Mouse (Mus musculus): ENCODE results near the gene Hspe1. TPM values are rescaled to one million over a fixed set of nuclear protein-coding genes. Genes with fewer than 3 reads are reported as not detected.

Gene Hspe1
- polyA plus RNA-seq, 1 experiment from 2014 or later = 508 TPM

DNA sequence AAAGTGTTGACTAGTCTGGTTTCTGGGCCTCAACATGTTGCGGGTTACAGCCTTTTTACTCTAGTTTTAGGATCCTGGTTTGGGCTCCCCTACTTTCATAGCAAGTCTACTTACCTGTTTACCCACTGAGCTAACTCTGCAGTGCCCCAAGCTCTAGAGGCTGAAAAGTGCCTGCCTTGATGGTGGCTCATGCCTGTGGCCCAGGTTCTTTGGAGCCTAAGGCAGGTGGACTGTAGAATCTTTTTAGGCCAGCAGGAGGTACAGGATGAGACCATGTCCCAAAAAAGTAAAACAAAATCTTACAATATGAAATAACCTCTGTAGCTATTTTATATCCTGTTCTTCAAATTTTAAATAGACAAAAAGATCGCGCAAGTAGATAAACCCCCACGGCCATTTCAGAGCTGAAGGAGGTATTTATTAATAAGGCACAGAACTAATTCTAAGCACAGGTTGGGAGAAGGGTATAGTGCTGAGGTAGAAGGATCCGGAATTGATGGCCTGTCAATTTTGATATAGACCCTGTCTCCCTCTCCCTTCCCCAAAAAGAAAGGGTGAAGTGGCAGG lies 1.6 kb downstream of the Hspe1 start:
- 86% methylated on average over 5 of the region's 5 CpGs for WGBS
- H3K27me3 ChIP-seq (ENCODE audit: control insufficient read depth, insufficient read depth, low read length) = no peaks in the 10 kb centered on the region
- H3K4me3 ChIP-seq (ENCODE audit: low read length) = peak overlapping the region; percentile 91
- peaks cover 29% of the 10 kb centered on the region for H3K36me3 ChIP-seq (ENCODE audit: control insufficient read depth, insufficient read depth, low read length)
- ATAC-seq (ENCODE audit: low FRiP score, low TSS enrichment) = no peak
- H3K4me1 ChIP-seq (ENCODE audit: control insufficient read depth, insufficient read depth, low read length) = peaks cover 18% of the 10 kb centered on the region
- no peaks in the 10 kb centered on the region for H3K9me3 ChIP-seq (ENCODE audit: control insufficient read depth, low read length)
- peak overlapping the region; percentile 60 for H3K4me2 ChIP-seq (replicated peaks; ENCODE audit: low read depth, low read length)
- peak overlapping the region; percentile 97; the same call in 1 of the 2 replicates for H3K9ac ChIP-seq (ENCODE audit: low read depth, low read length)
- H3K27ac ChIP-seq (ENCODE audit: low read depth, low read length) = no peak overlapping the region

- ATAC-seq (ENCODE audit: low FRiP score, low TSS enrichment) = no peak
- WGBS = 89% methylated on average over 2 of the region's 2 CpGs
- H3K27ac ChIP-seq (ENCODE audit: low read depth, low read length) = no peak overlapping the region
- peaks cover 18% of the 10 kb centered on the region for H3K36me3 ChIP-seq (ENCODE audit: control insufficient read depth, insufficient read depth, low read length)
- no peak overlapping the region for H3K9ac ChIP-seq (ENCODE audit: low read depth, low read length)
- H3K4me2 ChIP-seq (replicated peaks; ENCODE audit: low read depth, low read length) = no peak overlapping the region
- no peaks in the 10 kb centered on the region for H3K9me3 ChIP-seq (ENCODE audit: control insufficient read depth, low read length)
- peaks cover 6% of the 10 kb centered on the region; the same call in 1 of the 2 replicates for H3K4me1 ChIP-seq (ENCODE audit: control insufficient read depth, insufficient read depth, low read length)
- H3K27me3 ChIP-seq (ENCODE audit: control insufficient read depth, insufficient read depth, low read length) = no peaks in the 10 kb centered on the region
- no peak overlapping the region for H3K4me3 ChIP-seq (ENCODE audit: low read length)
Observed at GRCm38 (mm10) chr1:55092056-55092455, 4.1 kb downstream of the Hspe1 start.

- Histone ChIP-seq H3K4me2 (replicated peaks; ENCODE audit: low read depth, low read length) (no peak overlapping the region), H3K27me3 (ENCODE audit: control insufficient read depth, insufficient read depth, low read length) (no peaks in the 10 kb centered on the region), H3K4me3 (ENCODE audit: low read length) (no peak overlapping the region), H3K9ac (ENCODE audit: low read depth, low read length) (no peak overlapping the region), H3K27ac (ENCODE audit: low read depth, low read length) (no peak overlapping the region), H3K4me1 (ENCODE audit: control insufficient read depth, insufficient read depth, low read length) (peaks cover 6% of the 10 kb centered on the region; the same call in 1 of the 2 replicates), H3K36me3 (ENCODE audit: control insufficient read depth, insufficient read depth, low read length) (peaks cover 18% of the 10 kb centered on the region), H3K9me3 (ENCODE audit: control insufficient read depth, low read length) (no peaks in the 10 kb centered on the region)
- WGBS = 79% methylated on average over 1 of the region's 1 CpGs
- no peak for ATAC-seq (ENCODE audit: low FRiP score, low TSS enrichment)
Observed at GRCm38 (mm10) chr1:55092469-55092868, 4.5 kb downstream of the Hspe1 start.

DNA sequence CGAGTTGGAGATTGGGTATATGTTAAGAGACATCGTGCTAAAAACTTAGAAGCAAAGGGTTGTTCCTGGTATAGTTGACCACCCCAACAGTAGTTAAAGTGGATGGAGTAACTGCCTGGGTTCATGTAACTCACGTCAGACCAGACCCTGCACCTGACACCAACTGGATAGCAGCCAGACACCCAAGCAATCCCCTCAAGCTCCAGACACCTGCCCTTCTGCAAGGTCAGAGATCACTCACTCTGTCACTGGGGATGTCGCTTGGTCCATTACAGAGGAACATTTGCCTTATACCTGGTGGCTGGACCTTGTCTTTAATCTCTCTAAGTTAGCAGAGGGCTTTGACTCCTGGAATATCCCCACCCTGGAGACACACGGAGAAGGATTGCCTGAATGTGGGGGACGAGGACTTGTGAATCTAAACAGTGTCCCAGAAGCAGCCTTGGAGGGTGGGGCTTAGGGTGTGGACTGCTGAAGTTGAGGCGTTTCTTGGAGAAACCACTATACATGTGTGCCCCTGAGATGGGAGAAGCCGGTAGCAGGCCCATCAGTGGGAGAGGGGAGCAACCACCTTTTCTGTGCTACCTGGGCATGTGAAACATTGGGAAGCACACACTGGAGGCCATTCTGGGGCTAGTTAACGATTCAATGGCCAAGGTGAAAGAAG lies 19.1 kb downstream of the Hspe1 start:
- no peak overlapping the region for H3K9ac ChIP-seq (ENCODE audit: low read depth, low read length)
- no peak overlapping the region for H3K27ac ChIP-seq (ENCODE audit: low read depth, low read length)
- no peaks in the 10 kb centered on the region for H3K36me3 ChIP-seq (ENCODE audit: control insufficient read depth, insufficient read depth, low read length)
- no peak for ATAC-seq (ENCODE audit: low FRiP score, low TSS enrichment)
- 82% methylated on average over 9 of the region's 9 CpGs for WGBS
- no peaks in the 10 kb centered on the region for H3K27me3 ChIP-seq (ENCODE audit: control insufficient read depth, insufficient read depth, low read length)
- H3K9me3 ChIP-seq (ENCODE audit: control insufficient read depth, low read length) = no peaks in the 10 kb centered on the region
- H3K4me1 ChIP-seq (ENCODE audit: control insufficient read depth, insufficient read depth, low read length) = no peaks in the 10 kb centered on the region
- H3K4me2 ChIP-seq (replicated peaks; ENCODE audit: low read depth, low read length) = no peak overlapping the region
- H3K4me3 ChIP-seq (ENCODE audit: low read length) = no peak overlapping the region

- Histone ChIP-seq H3K4me1 (ENCODE audit: control insufficient read depth, insufficient read depth, low read length) (no peaks in the 10 kb centered on the region), H3K9ac (ENCODE audit: low read depth, low read length) (no peak overlapping the region), H3K36me3 (ENCODE audit: control insufficient read depth, insufficient read depth, low read length) (no peaks in the 10 kb centered on the region), H3K27ac (ENCODE audit: low read depth, low read length) (no peak overlapping the region), H3K27me3 (ENCODE audit: control insufficient read depth, insufficient read depth, low read length) (no peaks in the 10 kb centered on the region), H3K4me2 (replicated peaks; ENCODE audit: low read depth, low read length) (no peak overlapping the region), H3K4me3 (ENCODE audit: low read length) (no peak overlapping the region), H3K9me3 (ENCODE audit: control insufficient read depth, low read length) (no peaks in the 10 kb centered on the region)
- ATAC-seq (ENCODE audit: low FRiP score, low TSS enrichment) = no peak
- 95% methylated on average over 1 of the region's 1 CpGs for WGBS
Observed at GRCm38 (mm10) chr1:55107644-55108043, 19.7 kb downstream of the Hspe1 start.

GRCm38 (mm10) chr1:55108473-55108872 lies 20.5 kb downstream of the Hspe1 start:
- H3K9ac ChIP-seq (ENCODE audit: low read depth, low read length) = no peak overlapping the region
- no peak overlapping the region for H3K27ac ChIP-seq (ENCODE audit: low read depth, low read length)
- no peaks in the 10 kb centered on the region for H3K4me1 ChIP-seq (ENCODE audit: control insufficient read depth, insufficient read depth, low read length)
- H3K4me2 ChIP-seq (replicated peaks; ENCODE audit: low read depth, low read length) = no peak overlapping the region
- H3K4me3 ChIP-seq (ENCODE audit: low read length) = no peak overlapping the region
- H3K27me3 ChIP-seq (ENCODE audit: control insufficient read depth, insufficient read depth, low read length) = no peaks in the 10 kb centered on the region
- ATAC-seq (ENCODE audit: low FRiP score, low TSS enrichment) = no peak
- H3K36me3 ChIP-seq (ENCODE audit: control insufficient read depth, insufficient read depth, low read length) = no peaks in the 10 kb centered on the region
- no peaks in the 10 kb centered on the region for H3K9me3 ChIP-seq (ENCODE audit: control insufficient read depth, low read length)
- WGBS = 62% methylated on average over 2 of the region's 2 CpGs

DNA sequence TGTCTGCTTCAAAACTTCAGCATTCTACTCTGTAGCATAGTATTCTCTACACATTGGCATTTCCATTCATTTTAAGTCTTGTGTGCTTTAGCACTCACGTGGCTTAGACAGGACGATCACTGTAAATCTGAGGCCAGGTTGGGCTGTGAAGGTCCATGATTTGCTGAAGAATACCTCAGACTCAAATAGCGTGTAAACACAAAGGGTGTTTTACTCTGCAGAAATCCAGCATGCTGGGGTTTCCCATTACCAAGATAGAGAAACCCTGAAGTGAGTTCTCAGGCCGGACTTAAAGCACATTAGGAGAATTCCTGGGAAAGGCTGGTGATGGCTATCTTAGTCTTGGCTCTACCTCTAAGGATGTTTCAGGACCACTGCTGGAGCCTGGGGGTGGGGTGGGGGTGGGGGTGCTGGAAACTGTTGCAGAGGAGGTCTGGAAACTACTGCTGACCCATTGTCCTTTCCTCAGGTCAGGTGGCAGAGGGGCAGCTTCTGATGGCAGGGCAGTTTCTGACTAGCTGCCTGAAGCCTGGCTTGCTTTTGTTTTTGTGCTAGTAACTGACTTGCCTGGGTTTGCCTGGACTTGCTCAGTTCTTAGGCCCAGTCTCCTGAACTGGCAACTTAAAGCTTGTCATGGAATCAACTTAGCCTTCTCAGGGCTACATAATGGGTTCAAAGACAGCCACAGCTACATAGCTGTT lies 21.3 kb downstream of the Hspe1 start:
- H3K36me3 ChIP-seq (ENCODE audit: control insufficient read depth, insufficient read depth, low read length) = no peaks in the 10 kb centered on the region
- no peak overlapping the region for H3K4me3 ChIP-seq (ENCODE audit: low read length)
- no peak overlapping the region for H3K4me2 ChIP-seq (replicated peaks; ENCODE audit: low read depth, low read length)
- H3K9ac ChIP-seq (ENCODE audit: low read depth, low read length) = no peak overlapping the region
- no peak for ATAC-seq (ENCODE audit: low FRiP score, low TSS enrichment)
- H3K27ac ChIP-seq (ENCODE audit: low read depth, low read length) = no peak overlapping the region
- H3K27me3 ChIP-seq (ENCODE audit: control insufficient read depth, insufficient read depth, low read length) = no peaks in the 10 kb centered on the region
- H3K4me1 ChIP-seq (ENCODE audit: control insufficient read depth, insufficient read depth, low read length) = no peaks in the 10 kb centered on the region
- 90% methylated on average over 4 of the region's 4 CpGs for WGBS
- H3K9me3 ChIP-seq (ENCODE audit: control insufficient read depth, low read length) = no peaks in the 10 kb centered on the region

DNA sequence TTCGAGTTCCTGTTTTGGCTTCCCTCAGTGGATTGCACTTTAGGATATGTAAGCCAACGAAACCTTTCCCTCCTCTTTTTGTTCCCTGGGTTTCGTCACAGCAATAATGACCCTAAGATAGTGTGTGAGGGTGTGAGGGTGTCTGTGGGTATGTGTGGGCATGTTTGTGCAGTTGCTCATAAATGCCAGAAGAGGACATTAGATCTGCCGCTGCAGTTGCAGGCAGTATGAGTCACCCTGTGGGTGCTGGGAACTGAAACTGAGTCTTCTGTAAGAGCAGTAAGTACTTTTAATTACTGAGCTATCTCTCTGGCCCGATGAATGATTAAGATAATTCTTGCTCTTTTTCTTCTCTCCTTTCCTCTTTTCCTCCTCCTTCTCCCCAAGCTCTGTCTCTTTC lies 35.1 kb downstream of the Hspe1 start:
- 88% methylated on average over 5 of the region's 5 CpGs for WGBS
- Histone ChIP-seq H3K9ac (ENCODE audit: low read depth, low read length) (no peak overlapping the region), H3K4me3 (ENCODE audit: low read length) (no peak overlapping the region)

DNA sequence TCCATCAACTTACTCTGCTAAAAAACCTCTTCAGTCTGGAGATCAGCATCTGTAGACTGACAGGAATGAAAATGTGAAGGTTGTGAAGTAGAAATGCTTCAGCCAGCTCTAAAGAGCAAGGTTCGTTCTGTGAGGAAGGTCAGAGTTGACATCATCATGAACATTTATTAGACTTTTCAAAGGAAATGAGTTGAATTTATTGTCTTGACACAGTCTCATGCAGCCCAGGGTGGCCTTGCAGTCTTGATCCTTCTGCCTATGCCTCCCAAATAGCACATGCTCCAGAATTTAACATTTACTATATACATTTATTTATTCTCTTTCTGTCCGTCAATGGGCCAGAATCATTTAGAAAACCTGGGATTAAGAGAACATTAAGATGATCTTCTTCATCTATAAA lies 35.6 kb downstream of the Hspe1 start:
- Histone ChIP-seq H3K9me3 (ENCODE audit: control insufficient read depth, low read length) (peaks cover 2% of the 10 kb centered on the region; the same call in 1 of the 2 replicates), H3K9ac (ENCODE audit: low read depth, low read length) (no peak overlapping the region), H3K36me3 (ENCODE audit: control insufficient read depth, insufficient read depth, low read length) (no peaks in the 10 kb centered on the region), H3K4me3 (ENCODE audit: low read length) (no peak overlapping the region), H3K27me3 (ENCODE audit: control insufficient read depth, insufficient read depth, low read length) (no peaks in the 10 kb centered on the region), H3K4me1 (ENCODE audit: control insufficient read depth, insufficient read depth, low read length) (no peaks in the 10 kb centered on the region), H3K27ac (ENCODE audit: low read depth, low read length) (no peak overlapping the region), H3K4me2 (replicated peaks; ENCODE audit: low read depth, low read length) (no peak overlapping the region)
- no peak for ATAC-seq (ENCODE audit: low FRiP score, low TSS enrichment)
- 76% methylated on average over 2 of the region's 2 CpGs for WGBS

More for the DNA sequence above, 35.1 kb downstream of the Hspe1 start:
- no peak for ATAC-seq (ENCODE audit: low FRiP score, low TSS enrichment)
- Histone ChIP-seq H3K9me3 (ENCODE audit: control insufficient read depth, low read length) (peaks cover 2% of the 10 kb centered on the region; the same call in 1 of the 2 replicates), H3K4me2 (replicated peaks; ENCODE audit: low read depth, low read length) (no peak overlapping the region), H3K4me1 (ENCODE audit: control insufficient read depth, insufficient read depth, low read length) (no peaks in the 10 kb centered on the region), H3K36me3 (ENCODE audit: control insufficient read depth, insufficient read depth, low read length) (no peaks in the 10 kb centered on the region), H3K27ac (ENCODE audit: low read depth, low read length) (no peak overlapping the region), H3K27me3 (ENCODE audit: control insufficient read depth, insufficient read depth, low read length) (no peaks in the 10 kb centered on the region)

Measured in kidney, embryonic 14.5 days (tissue).